19 mouse cellular contexts compared by ENCODE assay signal in genomic region chr5:142036536-142036935, GRCm38 (mm10).
DNase-seq lines count a peak whose midpoint lies in the region.
"Had no signal": no experiment of that assay in that cellular context is flagged by ENCODE, and none has a peak within 500 bp of the region (broad histone marks: within the 10 kb centered on the region; RNA-seq: fewer than 3 reads in every experiment).

No protein-coding gene starts in this region.

- peak; percentile 41 for DNase-seq in heart, adult 11 months
- no peak for DNase-seq in heart, adult 9 months (ENCODE audit: low spot score in 2 of 2)
- peak; percentile 6 to 12 for DNase-seq in left cerebral cortex, adult 18-20 months (ENCODE audit: low spot score in 2 of 2)
- DNase-seq in left cerebral cortex, adult 11 months (ENCODE audit: low spot score) = no peak
- peak; percentile 4 for DNase-seq in right cerebral cortex, adult 18-20 months
- DNase-seq in right cerebral cortex, postnatal 25 days = no peak
- DNase-seq in telencephalon, adult 2 months (ENCODE audit: low read depth, low spot score) = peak; percentile 26
- DNase-seq in cerebellum, postnatal 25 days = no peak
- DNase-seq: adrenal gland, adult 8-10 months; cerebellum, adult 2 months; cerebellum, postnatal 36 days; embryo, embryonic 11 days; gastrocnemius, postnatal 25 days; heart, adult 2 months; kidney, adult 18-20 months; kidney, postnatal 14 days; liver; thymus, adult 2 months; thymus, postnatal 4 days had no signal

Comparison
In these comparisons a context has a peak if more than half of its experiments do, and no peak if none do; other contexts are left out.
1. DNase-seq: peak in heart, adult 11 months (single experiment), left cerebral cortex, adult 18-20 months (2 of 2), right cerebral cortex, adult 18-20 months (single experiment) and telencephalon, adult 2 months (single experiment); none in heart, adult 9 months (0 of 2), left cerebral cortex, adult 11 months (single experiment), right cerebral cortex, postnatal 25 days (single experiment) and cerebellum, postnatal 25 days (0 of 2).